ENCODE assay signal across 26 mouse cellular contexts in genomic region chr3:107935268-107935667, GRCm38 (mm10). TPM values are rescaled to one million over a fixed set of nuclear protein-coding genes. Genes with fewer than 3 reads are reported as not detected.
"Had no signal": no experiment of that assay in that cellular context is flagged by ENCODE, and none has a peak within 500 bp of the region (broad histone marks: within the 10 kb centered on the region; RNA-seq: fewer than 3 reads in every experiment).

No protein-coding gene starts in this region.

- DNase-seq: gastrocnemius, adult 2 months; gastrocnemius, postnatal 10 days; gastrocnemius, postnatal 25 days; heart, adult 2 months; heart, postnatal 14 days; heart, postnatal 36 days; kidney, adult 11 months; kidney, adult 2 months; kidney, adult 9 months; kidney, postnatal 14 days; kidney, postnatal 36 days; layer of hippocampus, adult 9-11 months; layer of hippocampus, postnatal 36 days; left cerebral cortex, postnatal 4 days had no signal

- H3K4me3 ChIP-seq: gastrocnemius, adult 2 months; heart, adult 2 months; heart, embryonic 13.5 days; heart, embryonic 15.5 days; hindbrain, embryonic 13.5 days; hindbrain, embryonic 15.5 days; kidney, embryonic 15.5 days; limb, embryonic 13.5 days; limb, embryonic 15.5 days had no signal

- H3K27ac ChIP-seq: gastrocnemius, adult 2 months; heart, adult 2 months; heart, embryonic 13.5 days; heart, embryonic 15.5 days; hindbrain, embryonic 13.5 days; hindbrain, embryonic 15.5 days; hindbrain, postnatal 0 days; kidney, embryonic 15.5 days; kidney, postnatal 0 days; limb, embryonic 13.5 days; limb, embryonic 15.5 days had no signal

RNA-seq across cellular contexts. Expression of gene Gstm3, which starts 33.8 kb away (rescaled TPM):
- polyA plus RNA-seq: heart, embryonic 13.5 days; heart, embryonic 15.5 days; heart, postnatal 0 days; hindbrain, embryonic 11.5 days; hindbrain, embryonic 13.5 days; limb, embryonic 11.5 days; limb, embryonic 13.5 days; limb, embryonic 15.5 days had no signal
